Mouse (Mus musculus) lung, embryonic 14.5 days (tissue): ENCODE results near the gene Arid1a. TPM values are rescaled to one million over a fixed set of nuclear protein-coding genes. Genes with fewer than 3 reads are reported as not detected.

ENCODE experiments used
- ATAC-seq: fragments of 200-750 bp; cut with Nextera tagmentation; 2 replicates; pipeline ENCODE4 v1.8.0; 2017; ENCODE audit warnings: mild to moderate bottlenecking, moderate TSS enrichment, moderate library complexity; ENCODE audit not compliant: insufficient read depth
- DNase-seq: peaks from one replicate; pipeline ENCODE4 v3.0.0-alpha.2; 2015
- H3K27ac ChIP-seq: fragments of 300-500 bp; sonication (generic); 2 replicates; pipeline ENCODE4 v1.5.1; 2014; ENCODE audit warnings: low read depth, mild to moderate bottlenecking, moderate library complexity
- H3K27me3 ChIP-seq: fragments of 300-500 bp; sonication (generic); 2 replicates; pipeline ENCODE4 v1.6.1; 2014; ENCODE audit warnings: low read length, control low read depth; ENCODE audit not compliant: insufficient read depth
- H3K36me3 ChIP-seq: fragments of 300-500 bp; sonication (generic); 2 replicates; pipeline ENCODE4 v1.6.1; 2014; ENCODE audit warnings: control low read depth; ENCODE audit not compliant: insufficient read depth
- H3K4me1 ChIP-seq: fragments of 300-500 bp; sonication (generic); 2 replicates; pipeline ENCODE4 v1.6.1; 2014; ENCODE audit warnings: antibody characterized with exemption, control low read depth; ENCODE audit not compliant: insufficient read depth
- H3K4me2 ChIP-seq: fragments of 300-500 bp; sonication (generic); 2 replicates; pipeline ENCODE4 v1.6.1; 2014; ENCODE audit warnings: mild to moderate bottlenecking
- H3K4me3 ChIP-seq: fragments of 300-500 bp; sonication (generic); 2 replicates; pipeline ENCODE4 v1.5.1; 2014; ENCODE audit warnings: low read depth, low read length
- H3K9ac ChIP-seq: fragments of 300-500 bp; sonication (generic); 2 replicates; pipeline ENCODE4 v1.6.1; 2014
- H3K9me3 ChIP-seq: fragments of 300-500 bp; sonication (generic); 2 replicates; pipeline ENCODE4 v1.6.1; 2016; ENCODE audit warnings: low read depth, low read length, control low read depth
- CTCF ChIP-seq: IDR thresholded peaks from 2 replicates; pipeline ENCODE4 v1.5.1; 2016; ENCODE audit warnings: antibody characterized with exemption, low read depth
- WGBS: fragments of 180-500 bp; shearing (Covaris S2); extraction: QIAGEN DNeasy Blood & Tissue Kit; methylation state at CpG from one replicate; pipeline ENCODE4 v1.1.7; 2014; 5-methylcytosine and 5-hydroxymethylcytosine counted together
- polyA plus RNA-seq: library from polyadenylated mRNA; unstranded; fragments of >200 nt; fragmentation: Nextera tagmentation; extraction: Ambion mirVana; gene quantifications from 2 replicates; pipeline ENCODE4 v1.2.1, GENCODE M21; 2014

The Arid1a gene
- polyA plus RNA-seq, 1 experiment from 2014 or later = 44.7 TPM

DNA sequence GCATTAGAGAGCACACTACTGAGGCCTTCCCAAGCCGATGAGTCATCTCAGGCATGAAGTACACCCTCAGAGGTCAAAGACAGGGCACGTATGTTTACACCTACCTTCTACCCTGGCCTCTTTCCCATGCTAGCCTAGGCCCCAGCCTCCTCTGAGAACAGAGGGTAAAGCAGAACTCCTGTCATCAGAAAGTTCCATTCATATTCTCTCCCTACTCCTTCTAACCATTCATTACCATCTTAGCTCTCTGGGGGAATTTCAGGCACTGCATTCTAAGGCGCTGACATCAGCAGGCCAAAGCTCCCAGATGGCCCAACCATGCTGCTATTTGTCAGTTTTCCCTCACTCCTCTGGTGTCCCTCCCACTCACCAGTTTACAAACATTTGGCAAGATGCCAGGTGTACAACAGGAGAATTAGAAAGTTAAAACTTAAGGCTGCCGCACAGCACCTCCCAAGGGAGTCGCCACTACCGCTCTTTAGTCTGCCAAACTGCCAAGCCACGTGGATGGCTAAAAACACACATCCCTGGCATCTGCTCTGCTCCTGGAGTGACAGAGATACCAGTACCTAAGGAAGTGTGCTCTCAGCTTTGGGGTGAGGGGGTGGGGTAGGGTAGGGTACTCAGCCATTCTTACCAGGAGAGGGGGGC lies 68.0 kb downstream of the Arid1a start:
- peak; percentile 79 for DNase-seq
- Histone ChIP-seq H3K9me3 (no peaks in the 10 kb centered on the region), H3K36me3 (peaks cover 100% of the 10 kb centered on the region), H3K9ac (no peak overlapping the region), H3K27ac (peak overlapping the region; percentile 42; the same call in 1 of the 2 replicates), H3K27me3 (no peaks in the 10 kb centered on the region), H3K4me1 (no peaks in the 10 kb centered on the region), H3K4me3 (no peak overlapping the region), H3K4me2 (no peak overlapping the region)
- WGBS = 38% methylated on average over 7 of the region's 7 CpGs
- ATAC-seq = peak; percentile 57
- TF ChIP-seq CTCF = no peak

DNA sequence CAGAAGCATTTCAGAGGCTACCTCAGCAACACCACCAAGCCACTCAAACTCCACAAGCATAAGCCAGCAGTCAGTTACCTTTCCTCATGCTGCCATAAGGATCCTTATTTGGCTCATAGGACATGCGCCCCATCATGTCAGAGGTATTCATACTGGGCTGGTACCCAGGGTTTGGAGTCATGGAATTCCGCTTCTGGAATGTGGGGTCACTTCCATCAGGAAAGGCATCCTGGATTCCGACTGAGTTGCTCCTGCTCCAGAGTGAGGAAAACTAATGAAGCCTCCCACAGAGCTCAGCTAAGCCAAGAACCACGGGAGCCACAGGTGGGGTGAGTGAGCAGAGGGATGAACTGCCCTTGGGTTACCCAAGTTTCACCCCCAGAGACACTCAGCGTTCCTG lies 69.4 kb downstream of the Arid1a start:
- ATAC-seq (no peak), DNase-seq (no peak)
- no peak for TF ChIP-seq CTCF
- H3K36me3 ChIP-seq = peaks cover 100% of the 10 kb centered on the region
- H3K4me2 ChIP-seq = no peak overlapping the region
- H3K4me3 ChIP-seq = no peak overlapping the region
- no peaks in the 10 kb centered on the region for H3K9me3 ChIP-seq
- H3K27me3 ChIP-seq = no peaks in the 10 kb centered on the region
- H3K4me1 ChIP-seq = no peaks in the 10 kb centered on the region
- no peak overlapping the region for H3K27ac ChIP-seq
- WGBS = 78% methylated on average over 5 of the region's 5 CpGs
- no peak overlapping the region for H3K9ac ChIP-seq

DNA sequence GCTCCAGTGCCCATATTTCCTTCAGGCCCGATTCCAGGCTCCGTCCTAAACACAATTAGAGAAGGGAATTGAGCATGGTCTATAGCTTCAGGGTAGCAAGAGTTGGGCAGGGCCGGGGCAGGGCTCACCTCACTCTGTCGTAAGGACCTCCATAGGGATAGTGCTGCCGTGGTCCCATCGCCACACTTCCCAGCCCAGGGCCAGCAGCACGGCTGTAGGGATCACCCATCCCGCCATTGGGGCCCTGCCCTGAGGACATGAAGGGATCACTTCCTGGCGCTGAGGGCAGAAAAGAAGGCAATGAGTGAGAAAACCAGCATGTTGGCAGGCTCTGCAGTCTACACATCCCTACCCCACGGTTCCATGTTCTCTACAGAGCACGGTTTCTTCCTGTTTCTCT lies 70.1 kb downstream of the Arid1a start:
- H3K36me3 ChIP-seq = peaks cover 100% of the 10 kb centered on the region
- H3K27ac ChIP-seq = no peak overlapping the region
- H3K9me3 ChIP-seq = no peaks in the 10 kb centered on the region
- H3K9ac ChIP-seq = no peak overlapping the region
- DNase-seq (no peak), ATAC-seq (no peak)
- no peaks in the 10 kb centered on the region for H3K4me1 ChIP-seq
- H3K4me3 ChIP-seq = no peak overlapping the region
- H3K27me3 ChIP-seq = no peaks in the 10 kb centered on the region
- TF ChIP-seq CTCF = no peak
- no peak overlapping the region for H3K4me2 ChIP-seq
- 87% methylated on average over 11 of the region's 11 CpGs for WGBS

DNA sequence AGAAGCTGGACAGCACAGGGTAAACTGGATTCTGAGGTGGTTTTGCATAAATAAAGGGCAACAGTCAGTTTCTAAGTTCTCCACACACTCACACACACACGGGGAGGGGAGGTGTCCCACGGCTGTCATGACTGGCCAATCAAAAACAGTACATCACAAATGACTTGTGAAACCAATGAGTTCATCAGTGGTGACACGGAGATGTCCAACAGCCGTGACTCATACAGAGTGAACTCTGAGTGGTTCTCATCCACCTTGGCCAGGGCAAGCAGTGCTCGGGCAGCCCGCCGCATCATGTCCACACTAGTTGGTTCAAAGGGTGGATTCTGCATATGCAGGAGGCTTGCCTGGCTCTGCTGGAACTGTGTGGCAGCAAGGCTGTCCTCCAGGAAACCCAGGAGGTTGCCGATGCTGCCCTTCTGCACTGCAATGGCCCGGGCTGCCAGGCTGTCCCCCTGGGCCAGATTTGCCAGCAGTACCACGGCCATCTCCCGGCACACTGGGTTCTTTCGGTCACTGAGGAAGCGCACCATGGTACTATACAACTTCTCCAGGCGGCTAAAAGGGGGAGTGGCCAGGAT lies 76.3 kb downstream of the Arid1a start:
- 81% methylated on average over 14 of the region's 14 CpGs for WGBS
- no peak overlapping the region for H3K27ac ChIP-seq
- no peak for ATAC-seq
- peaks cover 16% of the 10 kb centered on the region for H3K4me1 ChIP-seq
- H3K36me3 ChIP-seq = peaks cover 73% of the 10 kb centered on the region
- H3K9ac ChIP-seq = no peak overlapping the region
- DNase-seq = no peak
- TF ChIP-seq CTCF = no peak
- H3K4me3 ChIP-seq = no peak overlapping the region
- H3K27me3 ChIP-seq = no peaks in the 10 kb centered on the region
- no peak overlapping the region for H3K4me2 ChIP-seq
- H3K9me3 ChIP-seq = no peaks in the 10 kb centered on the region

DNA sequence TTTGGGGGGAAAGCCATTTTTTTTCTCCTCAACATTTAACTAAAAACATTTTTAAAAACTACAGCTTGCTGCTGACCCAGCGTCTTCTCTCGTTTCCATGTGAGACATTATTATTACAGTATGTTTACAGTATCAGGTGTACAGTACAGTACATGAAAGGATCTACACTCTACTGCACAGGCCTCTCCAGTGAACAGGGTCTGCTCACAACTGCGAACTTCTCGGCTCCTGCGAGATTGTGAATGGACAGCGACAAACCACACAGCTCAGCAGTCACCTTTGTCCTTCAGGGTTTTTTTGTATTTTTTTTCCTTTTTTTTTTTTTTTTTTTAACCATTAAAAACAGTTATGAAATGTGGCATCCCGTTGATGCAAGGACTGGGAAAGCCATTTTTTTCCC lies 76.9 kb downstream of the Arid1a start:
- Histone ChIP-seq H3K4me1 (peaks cover 20% of the 10 kb centered on the region), H3K36me3 (peaks cover 66% of the 10 kb centered on the region), H3K27ac (no peak overlapping the region), H3K9me3 (no peaks in the 10 kb centered on the region), H3K27me3 (no peaks in the 10 kb centered on the region), H3K4me2 (no peak overlapping the region), H3K9ac (no peak overlapping the region), H3K4me3 (no peak overlapping the region)
- WGBS = 69% methylated on average over 7 of the region's 7 CpGs
- TF ChIP-seq CTCF = no peak
- DNase-seq (no peak), ATAC-seq (no peak)

DNA sequence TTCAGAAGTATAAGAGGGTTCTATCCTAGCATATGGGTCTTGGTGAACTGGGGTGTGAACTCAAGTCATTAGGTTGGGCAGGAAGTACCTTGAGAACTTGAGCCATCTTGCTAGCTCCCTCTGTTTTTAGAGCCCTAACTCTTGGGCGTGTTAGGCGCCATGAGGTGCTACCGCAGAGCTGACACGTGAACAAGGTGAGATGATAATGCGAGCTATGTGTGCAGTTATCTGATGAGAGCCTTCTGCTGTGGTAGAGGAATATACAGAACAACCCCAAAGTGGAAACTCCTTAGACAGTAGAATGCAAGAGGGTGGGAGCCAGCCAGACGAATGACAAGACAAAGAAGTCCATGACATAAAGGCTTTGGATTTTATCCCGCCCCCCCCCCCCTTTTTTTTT lies 79.3 kb downstream of the Arid1a start:
- no peak for TF ChIP-seq CTCF
- Histone ChIP-seq H3K27me3 (no peaks in the 10 kb centered on the region), H3K9ac (no peak overlapping the region), H3K4me2 (no peak overlapping the region), H3K9me3 (no peaks in the 10 kb centered on the region), H3K27ac (no peak overlapping the region), H3K36me3 (peaks cover 43% of the 10 kb centered on the region), H3K4me3 (no peak overlapping the region), H3K4me1 (peaks cover 31% of the 10 kb centered on the region)
- no peak for DNase-seq
- 63% methylated on average over 7 of the region's 7 CpGs for WGBS
- ATAC-seq = no peak

DNA sequence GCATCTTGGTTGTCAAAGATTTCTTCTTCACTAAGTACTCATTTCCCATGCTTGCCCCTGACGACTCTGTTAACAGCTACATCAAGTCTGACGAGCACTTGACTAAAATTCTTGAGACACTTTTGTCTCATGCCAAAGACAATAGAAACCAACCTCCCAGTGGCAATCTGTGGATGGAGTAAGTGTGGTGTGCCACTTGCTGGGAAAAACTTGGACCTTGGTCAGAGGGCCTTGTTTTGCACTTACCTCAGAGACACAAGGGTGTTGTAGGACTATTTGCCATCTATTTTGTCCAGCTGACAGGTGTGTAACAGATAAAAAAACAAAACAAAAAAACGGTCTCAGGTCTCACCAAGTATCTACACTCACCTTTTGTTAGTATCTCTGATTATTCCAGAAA lies 80.4 kb downstream of the Arid1a start:
- WGBS = 15% methylated on average over 3 of the region's 3 CpGs
- no peaks in the 10 kb centered on the region for H3K9me3 ChIP-seq
- H3K9ac ChIP-seq = no peak overlapping the region
- peak overlapping the region; percentile 24 for H3K4me2 ChIP-seq
- peaks cover 31% of the 10 kb centered on the region for H3K4me1 ChIP-seq
- no peaks in the 10 kb centered on the region for H3K27me3 ChIP-seq
- peaks cover 32% of the 10 kb centered on the region for H3K36me3 ChIP-seq
- ATAC-seq (no peak), DNase-seq (no peak)
- no peak for TF ChIP-seq CTCF
- H3K4me3 ChIP-seq = no peak overlapping the region
- peak overlapping the region; percentile 73 for H3K27ac ChIP-seq
